Mouse (Mus musculus) midbrain, embryonic 15.5 days (tissue): ENCODE results near the gene Gna12. TPM values are rescaled to one million over a fixed set of nuclear protein-coding genes. Genes with fewer than 3 reads are reported as not detected.

Experiments
- ATAC-seq: fragments of 200-750 bp; cut with Nextera tagmentation; replicated peaks from 2 replicates; pipeline ENCODE4 v1.8.0; 2017; ENCODE audit warnings: moderate TSS enrichment
- H3K27ac ChIP-seq: fragments of 300-500 bp; sonication (generic); 2 replicates; pipeline ENCODE4 v1.5.1; 2015; ENCODE audit warnings: mild to moderate bottlenecking, inconsistent platforms
- H3K27me3 ChIP-seq: fragments of 300-500 bp; sonication (generic); replicated peaks from 2 replicates; pipeline ENCODE4 v1.6.1; 2015; ENCODE audit warnings: inconsistent platforms
- H3K36me3 ChIP-seq: fragments of 300-500 bp; sonication (generic); replicated peaks from 2 replicates; pipeline ENCODE4 v1.6.1; 2015; ENCODE audit warnings: inconsistent platforms
- H3K4me1 ChIP-seq: fragments of 300-500 bp; sonication (generic); 2 replicates; pipeline ENCODE4 v1.6.1; 2015; ENCODE audit warnings: inconsistent platforms
- H3K4me2 ChIP-seq: fragments of 300-500 bp; sonication (generic); 2 replicates; pipeline ENCODE4 v1.6.1; 2015; ENCODE audit warnings: inconsistent platforms, mild to moderate bottlenecking, moderate library complexity
- H3K4me3 ChIP-seq: fragments of 300-500 bp; sonication (generic); 2 replicates; pipeline ENCODE4 v1.5.1; 2015; ENCODE audit warnings: mild to moderate bottlenecking, inconsistent platforms
- H3K9ac ChIP-seq: fragments of 300-500 bp; sonication (generic); 2 replicates; pipeline ENCODE4 v1.6.1; 2015; ENCODE audit warnings: mild to moderate bottlenecking, inconsistent platforms
- H3K9me3 ChIP-seq: fragments of 300-500 bp; sonication (generic); 2 replicates; pipeline ENCODE4 v1.6.1; 2016; ENCODE audit warnings: inconsistent platforms
- WGBS: fragments of 180-500 bp; shearing (Covaris S2); methylation state at CpG from one replicate; pipeline ENCODE4 v1.1.7; 2015; ENCODE audit warnings: mixed read lengths; 5-methylcytosine and 5-hydroxymethylcytosine counted together
- polyA plus RNA-seq: library from polyadenylated mRNA; unstranded; fragments of >200 nt; fragmentation: Nextera tagmentation; extraction: Ambion mirVana; gene quantifications from 2 replicates; pipeline ENCODE4 v1.2.1, GENCODE M21; 2015

Gene Gna12
- polyA plus RNA-seq, 1 experiment from 2014 or later = 49.8 TPM

DNA sequence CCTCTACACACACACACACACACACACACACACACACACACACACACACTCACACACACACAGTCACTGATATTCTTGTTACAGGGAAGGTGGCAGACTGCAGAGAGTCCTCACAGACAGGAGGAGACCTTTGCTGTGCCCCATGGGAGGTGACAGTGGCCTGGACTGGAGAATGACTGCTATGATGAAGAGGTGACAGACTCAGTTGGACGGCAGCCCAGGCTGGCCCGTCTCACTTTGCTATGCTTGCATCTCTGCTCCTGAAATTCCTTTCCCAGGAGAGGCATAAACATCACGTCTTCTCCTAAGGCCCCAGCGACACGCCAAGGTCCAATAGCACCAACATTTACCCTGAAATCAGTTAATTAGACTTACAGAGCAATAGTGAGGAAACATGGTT lies 23.5 kb upstream of the Gna12 start:
- Histone ChIP-seq H3K27ac (no peak overlapping the region), H3K4me1 (no peaks in the 10 kb centered on the region), H3K4me2 (no peak overlapping the region), H3K4me3 (no peak overlapping the region), H3K27me3 (no peaks in the 10 kb centered on the region), H3K36me3 (no peaks in the 10 kb centered on the region), H3K9ac (no peak overlapping the region), H3K9me3 (no peaks in the 10 kb centered on the region)
- no peak for ATAC-seq
- 84% methylated on average over 5 of the region's 5 CpGs for WGBS

DNA sequence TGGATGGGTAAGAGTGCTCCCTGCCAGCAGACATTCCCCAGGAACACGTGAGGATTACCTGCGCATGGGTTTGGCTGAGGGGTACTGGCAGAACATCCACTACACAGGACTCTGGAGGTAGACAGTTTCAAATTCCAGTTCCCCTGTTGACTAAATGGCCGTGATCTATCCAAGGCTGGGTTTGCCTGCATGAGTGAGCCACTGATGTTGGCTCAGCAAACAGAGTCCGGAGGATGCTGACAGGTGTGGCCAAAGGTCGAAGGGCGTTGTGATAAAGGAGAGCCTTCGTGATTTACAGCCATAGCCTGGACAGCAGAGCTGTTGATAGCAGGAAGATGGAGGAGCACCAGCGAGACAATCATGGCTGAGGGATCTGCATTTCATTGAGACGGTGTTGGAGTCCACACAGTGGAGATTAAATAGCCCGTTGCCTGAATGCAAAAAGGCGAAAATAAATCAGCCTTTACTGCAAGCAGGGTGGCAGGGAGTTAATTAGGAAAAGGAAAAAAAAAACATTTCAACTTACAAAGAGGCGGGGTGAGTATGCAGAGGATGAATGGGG lies 22.3 kb upstream of the Gna12 start:
- Histone ChIP-seq H3K4me2 (no peak overlapping the region), H3K27me3 (no peaks in the 10 kb centered on the region), H3K27ac (no peak overlapping the region), H3K4me3 (no peak overlapping the region), H3K9ac (no peak overlapping the region), H3K36me3 (no peaks in the 10 kb centered on the region), H3K9me3 (no peaks in the 10 kb centered on the region), H3K4me1 (no peaks in the 10 kb centered on the region)
- no peak for ATAC-seq
- 88% methylated on average over 12 of the region's 12 CpGs for WGBS

DNA sequence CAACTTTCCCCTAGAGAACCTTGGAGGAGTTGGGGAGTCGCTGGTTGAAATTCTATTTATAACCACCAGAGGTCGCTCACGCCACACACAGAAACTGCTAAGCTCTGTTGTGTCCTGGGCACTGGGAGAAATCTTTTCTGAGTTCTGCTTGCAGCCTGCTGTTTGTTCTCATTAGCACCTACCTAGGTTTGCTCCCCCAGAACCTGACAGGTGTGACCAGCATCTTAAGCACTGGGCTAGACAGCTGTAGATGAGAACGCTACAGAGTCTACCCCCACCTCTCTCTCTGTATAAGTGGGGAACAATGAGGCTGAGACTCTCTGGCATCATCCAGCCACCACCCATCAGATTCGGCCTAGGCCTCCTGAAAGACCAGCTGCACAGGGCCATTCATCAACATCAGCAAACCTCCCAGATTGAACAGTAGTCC lies 17.1 kb upstream of the Gna12 start:
- no peaks in the 10 kb centered on the region for H3K36me3 ChIP-seq
- peak; percentile 79; the same call in 1 of the 2 replicates for ATAC-seq
- no peaks in the 10 kb centered on the region for H3K4me1 ChIP-seq
- H3K27ac ChIP-seq = peak overlapping the region; percentile 36; the same call in 1 of the 2 replicates
- no peak overlapping the region for H3K9ac ChIP-seq
- H3K4me3 ChIP-seq = no peak overlapping the region
- no peak overlapping the region for H3K4me2 ChIP-seq
- 10% methylated on average over 5 of the region's 5 CpGs for WGBS
- peaks cover 6% of the 10 kb centered on the region; the same call in 1 of the 2 replicates for H3K27me3 ChIP-seq
- no peaks in the 10 kb centered on the region for H3K9me3 ChIP-seq

DNA sequence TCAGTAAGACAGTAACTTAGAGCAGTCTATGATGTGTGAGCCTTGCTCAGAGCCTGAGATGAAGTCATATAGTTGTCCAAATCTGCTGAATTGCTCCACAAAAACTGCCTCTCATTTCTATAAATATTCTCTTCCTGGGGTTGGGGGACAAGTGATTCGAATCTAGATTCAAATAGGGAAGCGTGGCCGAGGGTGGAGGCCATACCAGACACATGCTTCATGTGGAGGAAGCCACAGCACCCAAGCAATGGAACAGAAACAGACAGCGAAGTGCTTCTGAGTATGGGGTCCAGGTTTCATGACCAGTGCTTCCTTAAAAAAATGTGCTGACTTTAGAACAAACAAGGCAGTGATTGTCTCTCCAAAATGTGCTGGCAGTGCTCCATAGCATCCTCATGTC lies 11.7 kb upstream of the Gna12 start:
- 76% methylated on average over 4 of the region's 4 CpGs for WGBS

DNA sequence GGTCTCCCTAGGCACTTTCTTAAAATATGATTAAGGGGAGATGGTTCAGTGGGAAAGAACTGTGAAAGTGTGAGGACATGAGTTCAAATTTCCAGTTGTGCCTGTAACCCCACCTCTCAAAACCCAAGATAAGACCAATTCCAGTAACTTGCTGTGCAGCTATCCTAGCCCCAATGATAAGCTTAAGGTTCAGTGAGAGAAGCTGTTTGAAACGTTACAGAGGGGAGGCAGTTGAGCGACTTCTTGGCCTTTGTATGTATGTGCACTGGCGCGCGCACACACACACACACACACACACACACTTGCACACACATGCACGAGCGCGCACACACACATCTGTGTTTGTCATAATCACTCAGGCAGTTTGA lies 817 bp upstream of the Gna12 start:
- H3K4me2 ChIP-seq = peak overlapping the region; percentile 45
- H3K4me3 ChIP-seq = no peak overlapping the region
- H3K9me3 ChIP-seq = no peaks in the 10 kb centered on the region
- H3K36me3 ChIP-seq = no peaks in the 10 kb centered on the region
- H3K9ac ChIP-seq = no peak overlapping the region
- H3K4me1 ChIP-seq = peaks cover 41% of the 10 kb centered on the region
- H3K27me3 ChIP-seq = no peaks in the 10 kb centered on the region
- 75% methylated on average over 8 of the region's 8 CpGs for WGBS
- no peak for ATAC-seq
- H3K27ac ChIP-seq = 0 out of 2 replicates have a peak overlapping the region, but pooled peaks have one; percentile 47

More for the DNA sequence above, 11.7 kb upstream of the Gna12 start:
- Histone ChIP-seq H3K9me3 (no peaks in the 10 kb centered on the region), H3K4me2 (no peak overlapping the region), H3K27ac (no peak overlapping the region), H3K4me3 (no peak overlapping the region), H3K9ac (no peak overlapping the region), H3K36me3 (no peaks in the 10 kb centered on the region), H3K4me1 (no peaks in the 10 kb centered on the region), H3K27me3 (peaks cover 6% of the 10 kb centered on the region; the same call in 1 of the 2 replicates)
- ATAC-seq = no peak

DNA sequence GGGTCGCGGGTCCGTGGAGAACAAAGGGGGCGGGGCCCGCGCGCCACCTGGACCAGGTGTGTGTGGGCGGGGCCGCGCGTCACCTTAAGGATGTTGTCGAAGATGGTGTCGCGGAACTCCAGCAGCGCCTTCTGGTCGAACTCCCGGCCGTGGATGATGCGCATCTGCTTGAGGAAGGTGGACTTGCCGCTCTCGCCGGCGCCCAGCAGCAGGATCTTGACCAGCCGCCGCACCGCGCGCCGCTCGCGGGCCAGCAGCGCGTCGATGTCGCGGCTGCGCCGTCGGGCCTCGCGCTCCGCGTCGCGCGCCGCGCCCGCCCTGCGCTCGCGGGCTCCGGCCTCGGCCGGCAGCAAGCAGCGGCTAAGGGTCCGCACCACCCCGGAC lies 328 bp downstream of the Gna12 start:
- H3K27ac ChIP-seq = peak overlapping the region; percentile 79
- no peaks in the 10 kb centered on the region for H3K36me3 ChIP-seq
- ATAC-seq = no peak; the same call in 1 of the 2 replicates
- peak overlapping the region; percentile 70 for H3K9ac ChIP-seq
- no peaks in the 10 kb centered on the region for H3K9me3 ChIP-seq
- H3K4me2 ChIP-seq = peak overlapping the region; percentile 89
- 0% methylated on average over 58 of the region's 58 CpGs for WGBS
- H3K4me1 ChIP-seq = peaks cover 45% of the 10 kb centered on the region
- no peaks in the 10 kb centered on the region for H3K27me3 ChIP-seq
- peak overlapping the region; percentile 67 for H3K4me3 ChIP-seq

DNA sequence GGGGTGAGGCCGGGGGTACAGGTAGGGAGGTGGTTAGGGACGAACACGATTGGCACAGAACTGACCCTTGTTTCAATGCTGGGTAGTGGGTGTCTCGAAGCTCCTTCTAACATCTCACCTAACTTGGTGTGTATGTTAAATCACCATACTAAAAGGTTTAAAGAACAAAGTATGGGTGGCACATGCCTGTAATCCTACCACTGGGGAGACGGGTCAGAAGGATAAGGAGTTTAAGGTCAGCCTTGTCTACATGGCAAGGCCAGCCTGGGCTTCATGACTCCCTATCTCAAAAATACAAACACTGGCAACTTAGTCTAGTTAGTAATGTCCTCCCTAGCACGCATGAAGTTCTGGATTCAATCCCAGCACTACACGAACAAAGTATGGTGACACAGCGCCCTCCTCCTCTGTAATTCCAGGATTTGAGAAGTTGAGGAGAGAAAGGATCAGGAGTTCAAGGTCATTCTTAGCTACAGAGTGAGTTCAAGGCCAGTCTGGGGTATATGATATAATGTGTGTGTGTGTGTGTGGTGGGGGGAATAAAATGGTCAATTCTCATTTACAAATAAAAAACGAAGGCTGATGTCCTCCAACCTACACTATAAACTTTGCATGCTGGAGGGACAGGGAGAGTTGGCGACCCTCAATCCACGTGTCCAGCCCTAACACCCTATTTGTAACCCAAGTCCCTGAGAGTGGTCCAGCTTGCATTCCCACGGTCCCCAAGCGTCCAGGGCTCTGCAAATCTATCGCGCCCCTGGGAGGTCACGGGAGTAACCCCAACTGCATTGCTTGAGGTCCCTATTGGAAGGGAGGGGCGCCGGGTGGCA lies 935 bp downstream of the Gna12 start:
- no peaks in the 10 kb centered on the region for H3K9me3 ChIP-seq
- H3K4me2 ChIP-seq = peak overlapping the region; percentile 89
- H3K27me3 ChIP-seq = no peaks in the 10 kb centered on the region
- WGBS = 36% methylated on average over 18 of the region's 18 CpGs
- H3K27ac ChIP-seq = peak overlapping the region; percentile 79
- H3K9ac ChIP-seq = peak overlapping the region; percentile 70
- peak; percentile 2; the same call in 1 of the 2 replicates for ATAC-seq
- H3K4me3 ChIP-seq = peak overlapping the region; percentile 67
- H3K36me3 ChIP-seq = no peaks in the 10 kb centered on the region
- H3K4me1 ChIP-seq = peaks cover 45% of the 10 kb centered on the region

DNA sequence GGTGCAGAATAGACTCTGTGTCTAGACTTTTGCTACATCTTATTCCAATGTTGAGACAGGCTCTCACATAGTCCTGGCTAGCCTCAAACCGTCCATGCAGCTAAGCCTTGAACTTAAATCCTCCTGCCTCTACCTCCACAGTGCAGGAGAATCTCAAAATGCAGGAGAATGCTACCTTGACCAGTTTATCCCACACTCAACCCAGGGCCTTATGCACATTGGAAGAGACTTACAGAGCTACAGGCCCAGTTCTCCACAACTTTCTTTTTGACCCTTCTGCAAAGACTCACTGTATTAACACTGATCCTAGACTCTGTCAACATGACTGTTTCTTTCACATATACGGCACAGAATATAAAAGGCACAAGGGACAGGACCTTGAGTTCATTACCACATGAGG lies 1.9 kb downstream of the Gna12 start:
- Histone ChIP-seq H3K27ac (no peak overlapping the region), H3K4me3 (peak overlapping the region; percentile 67; the same call in 1 of the 2 replicates), H3K4me2 (peak overlapping the region; percentile 89), H3K9ac (no peak overlapping the region), H3K4me1 (peaks cover 45% of the 10 kb centered on the region), H3K27me3 (no peaks in the 10 kb centered on the region), H3K9me3 (no peaks in the 10 kb centered on the region), H3K36me3 (no peaks in the 10 kb centered on the region)
- 46% methylated on average over 2 of the region's 2 CpGs for WGBS
- no peak for ATAC-seq

DNA sequence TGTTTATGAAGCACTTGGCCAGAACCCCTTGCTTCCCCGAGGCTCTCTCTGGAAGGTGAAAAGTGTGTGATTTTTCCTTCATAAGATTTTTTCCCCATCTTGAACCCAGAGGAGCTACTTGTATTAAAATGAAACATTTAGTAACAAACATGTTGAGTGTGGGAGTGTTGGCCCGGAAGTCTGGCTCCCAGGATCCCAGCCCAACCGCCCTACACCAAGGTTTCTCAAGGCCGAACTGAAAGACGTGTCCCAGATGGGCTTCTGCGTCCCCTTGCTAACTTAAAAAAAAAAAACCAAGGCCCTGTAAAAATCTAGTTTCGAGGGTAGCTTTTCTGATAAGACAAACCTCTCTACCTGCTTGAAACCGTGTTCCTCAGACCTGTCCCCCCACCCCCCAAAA lies 2.3 kb downstream of the Gna12 start:
- H3K4me1 ChIP-seq = peaks cover 45% of the 10 kb centered on the region
- peak overlapping the region; percentile 67; the same call in 1 of the 2 replicates for H3K4me3 ChIP-seq
- H3K4me2 ChIP-seq = peak overlapping the region; percentile 89
- H3K9me3 ChIP-seq = no peaks in the 10 kb centered on the region
- H3K36me3 ChIP-seq = no peaks in the 10 kb centered on the region
- H3K27ac ChIP-seq = no peak overlapping the region
- no peak for ATAC-seq
- WGBS = 84% methylated on average over 8 of the region's 8 CpGs
- H3K27me3 ChIP-seq = no peaks in the 10 kb centered on the region
- H3K9ac ChIP-seq = no peak overlapping the region

DNA sequence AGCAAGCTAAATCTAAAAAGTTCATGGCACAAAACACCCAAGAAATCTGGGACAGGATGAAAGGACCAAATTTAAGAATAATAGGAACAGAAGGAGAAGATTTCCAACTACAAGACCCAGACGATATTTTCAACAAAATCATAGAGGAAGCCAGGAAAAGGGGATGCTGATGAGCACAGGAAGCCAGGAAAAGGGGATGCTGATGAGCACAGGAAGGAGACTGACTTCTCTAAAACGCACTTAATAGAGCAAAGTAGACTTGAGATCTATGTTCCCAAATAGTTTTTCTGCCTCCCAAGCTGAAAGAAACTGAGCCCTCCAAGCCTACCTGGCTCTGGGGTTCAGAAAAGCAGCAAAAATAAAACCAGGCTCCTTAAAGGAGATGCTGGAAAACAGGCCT lies 2.8 kb downstream of the Gna12 start:
- 65% methylated on average over 2 of the region's 2 CpGs for WGBS
- H3K9ac ChIP-seq = no peak overlapping the region
- no peak overlapping the region for H3K4me3 ChIP-seq

DNA sequence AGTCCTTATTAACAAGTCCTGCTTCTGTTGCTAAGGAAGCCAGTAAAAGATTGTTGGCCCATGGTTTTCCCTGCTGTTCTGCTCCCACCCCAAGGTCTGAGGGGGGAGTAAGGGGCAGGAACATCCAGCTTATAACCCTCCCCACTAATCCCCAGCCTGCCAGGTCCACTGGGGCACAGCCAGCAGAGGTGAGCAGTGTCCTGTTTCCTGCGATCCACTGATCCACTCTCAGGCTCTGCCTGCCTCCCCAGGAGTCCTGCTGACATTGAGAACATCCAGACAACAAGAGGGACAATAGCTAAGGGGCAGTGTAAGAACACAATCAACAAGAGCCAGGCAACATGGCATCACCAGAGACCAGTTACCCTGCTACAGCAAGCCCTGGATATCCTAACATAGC lies 3.4 kb downstream of the Gna12 start:
- no peaks in the 10 kb centered on the region for H3K9me3 ChIP-seq
- H3K9ac ChIP-seq = peak overlapping the region; percentile 25
- no peak overlapping the region for H3K4me3 ChIP-seq
- no peaks in the 10 kb centered on the region for H3K27me3 ChIP-seq
- no peak for ATAC-seq
- peak overlapping the region; percentile 89 for H3K4me2 ChIP-seq
- WGBS = 14% methylated on average over 1 of the region's 1 CpGs
- H3K36me3 ChIP-seq = no peaks in the 10 kb centered on the region
- 0 out of 2 replicates have a peak overlapping the region, but pooled peaks have one; percentile 25 for H3K27ac ChIP-seq
- H3K4me1 ChIP-seq = peaks cover 45% of the 10 kb centered on the region

More for the DNA sequence above, 2.8 kb downstream of the Gna12 start:
- H3K4me1 ChIP-seq = peaks cover 45% of the 10 kb centered on the region
- peak overlapping the region; percentile 89 for H3K4me2 ChIP-seq
- ATAC-seq = no peak
- H3K9me3 ChIP-seq = no peaks in the 10 kb centered on the region
- H3K27ac ChIP-seq = 0 out of 2 replicates have a peak overlapping the region, but pooled peaks have one; percentile 25
- no peaks in the 10 kb centered on the region for H3K27me3 ChIP-seq
- H3K36me3 ChIP-seq = no peaks in the 10 kb centered on the region

DNA sequence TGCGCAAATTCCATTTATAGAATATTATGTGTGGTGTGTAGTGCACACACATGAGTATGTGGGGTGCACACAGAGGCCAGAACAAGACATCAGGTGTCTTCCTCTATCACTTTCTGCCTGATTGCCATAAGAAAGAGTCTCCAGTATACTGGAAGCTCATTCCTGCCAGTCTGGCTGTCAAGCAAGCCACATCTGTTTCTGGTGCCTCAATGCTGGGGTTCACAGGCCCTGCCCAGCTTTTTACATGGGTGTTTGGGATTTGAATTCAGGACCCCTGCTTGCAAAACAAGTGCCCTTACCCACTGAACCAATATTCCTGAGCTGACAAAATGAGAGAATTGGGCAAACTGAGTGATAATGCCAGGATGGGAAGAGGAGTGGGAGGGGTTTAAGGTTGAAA lies 4.1 kb downstream of the Gna12 start:
- ATAC-seq = no peak
- no peaks in the 10 kb centered on the region for H3K27me3 ChIP-seq
- H3K9ac ChIP-seq = no peak overlapping the region
- no peaks in the 10 kb centered on the region for H3K36me3 ChIP-seq
- 100% methylated on average over 1 of the region's 1 CpGs for WGBS
- no peak overlapping the region for H3K27ac ChIP-seq
- H3K4me1 ChIP-seq = peaks cover 44% of the 10 kb centered on the region
- no peak overlapping the region for H3K4me3 ChIP-seq
- no peaks in the 10 kb centered on the region for H3K9me3 ChIP-seq
- no peak overlapping the region for H3K4me2 ChIP-seq
